Mouse (Mus musculus) kidney, adult 2 months (tissue): Measurements from ENCODE around the gene Iqcj.

Experiments
- CTCF ChIP-seq: fragments of 200-500 bp; conservative IDR thresholded peaks from 2 replicates; pipeline ENCODE4 v1.5.1; 2011; ENCODE audit warnings: low read depth, mild to moderate bottlenecking, control low read depth, low read length, moderate library complexity, mixed read lengths; ENCODE audit not compliant: insufficient read depth, insufficient read length
- POLR2A ChIP-seq: fragments of 200-500 bp; IDR thresholded peaks from one replicate; pipeline ENCODE4 v1.6.1; 2011; ENCODE audit warnings: low read depth, low read length, control low read depth

- TF ChIP-seq POLR2A (no peak), CTCF (no peak)
Measured at GRCm38 (mm10) chr3:67877253-67877652, 14.8 kb upstream of the Iqcj start.
